Mouse (Mus musculus): ENCODE measurements at regions not wholly inside any gene's neighbourhood (a gene's known extent, or its start where the extent isn't known, plus 50 kb on each side); places are given as distances from the start of the nearest gene placed in this dataset.

- Histone ChIP-seq H3K4me2 (no peak overlapping the region), H3K9ac (no peak overlapping the region), H3K9me3 (replicated peaks) (no peaks in the 10 kb centered on the region), H3K27me3 (no peaks in the 10 kb centered on the region), H3K4me1 (replicated peaks) (no peaks in the 10 kb centered on the region), H3K4me3 (replicated peaks) (no peak overlapping the region), H3K36me3 (replicated peaks) (no peaks in the 10 kb centered on the region), H3K27ac (replicated peaks) (no peak overlapping the region)
- WGBS (ENCODE audit: insufficient replicate concordance): 35% methylated on average over 3 of the region's 3 CpGs
- ATAC-seq (ENCODE audit: insufficient read depth): no peak
Observed at GRCm38 (mm10) chr1:94221006-94221405, 168.7 kb upstream of the Pdcd1 start.

DNA sequence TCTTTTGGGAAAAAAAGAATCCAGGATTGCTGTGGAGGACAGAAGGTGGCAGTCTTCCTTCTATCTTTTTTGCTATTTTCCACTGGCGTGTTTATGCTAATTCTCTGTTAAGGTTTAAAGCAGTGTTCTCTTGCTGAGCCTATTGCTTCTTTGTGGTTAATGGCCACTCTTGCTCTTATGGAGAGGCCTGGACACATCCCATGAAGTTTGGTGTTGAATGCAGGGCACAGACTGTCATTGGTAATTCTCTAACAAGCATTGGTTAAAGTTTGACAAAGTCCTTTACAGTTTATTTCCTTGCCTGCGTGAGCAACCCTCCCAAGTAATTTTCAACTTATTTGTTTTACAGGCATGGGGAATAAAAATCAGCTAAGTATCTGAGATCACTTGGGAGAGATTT, 165.1 kb upstream of the Pdcd1 start:
- no peak for ATAC-seq (ENCODE audit: insufficient read depth)
- no peak overlapping the region for H3K9ac ChIP-seq
- no peak overlapping the region for H3K4me3 ChIP-seq (replicated peaks)
- no peaks in the 10 kb centered on the region for H3K4me1 ChIP-seq (replicated peaks)
- H3K27ac ChIP-seq (replicated peaks): no peak overlapping the region
- no peak overlapping the region for H3K4me2 ChIP-seq
- H3K27me3 ChIP-seq: no peaks in the 10 kb centered on the region
- H3K36me3 ChIP-seq (replicated peaks): no peaks in the 10 kb centered on the region
- WGBS (ENCODE audit: insufficient replicate concordance): 63% methylated on average over 2 of the region's 2 CpGs
- no peaks in the 10 kb centered on the region for H3K9me3 ChIP-seq (replicated peaks)

DNA sequence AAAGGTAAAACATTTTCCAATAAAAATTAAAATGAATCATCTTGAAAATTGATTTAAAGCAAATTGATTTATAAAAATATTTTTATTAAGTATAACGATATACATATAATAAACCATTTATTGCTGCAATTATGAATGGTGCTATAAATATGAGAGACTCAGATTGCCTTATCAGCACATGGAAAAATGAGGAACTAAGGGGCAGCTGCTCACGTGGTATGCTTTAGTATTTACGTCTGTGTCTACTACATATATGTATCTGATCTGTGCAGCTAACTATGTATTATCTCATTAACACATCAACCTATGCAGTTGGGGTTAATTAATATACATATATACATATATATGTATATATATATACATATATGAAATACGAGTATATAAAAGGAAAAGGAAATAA, 156.6 kb upstream of the Pdcd1 start:
- no peak overlapping the region for H3K9ac ChIP-seq
- H3K4me1 ChIP-seq (replicated peaks): no peaks in the 10 kb centered on the region
- ATAC-seq (ENCODE audit: insufficient read depth): no peak
- 41% methylated on average over 4 of the region's 4 CpGs for WGBS (ENCODE audit: insufficient replicate concordance)
- H3K27ac ChIP-seq (replicated peaks): no peak overlapping the region
- H3K4me2 ChIP-seq: no peak overlapping the region
- H3K27me3 ChIP-seq: no peaks in the 10 kb centered on the region
- H3K4me3 ChIP-seq (replicated peaks): no peak overlapping the region
- H3K36me3 ChIP-seq (replicated peaks): no peaks in the 10 kb centered on the region
- no peaks in the 10 kb centered on the region for H3K9me3 ChIP-seq (replicated peaks)

DNA sequence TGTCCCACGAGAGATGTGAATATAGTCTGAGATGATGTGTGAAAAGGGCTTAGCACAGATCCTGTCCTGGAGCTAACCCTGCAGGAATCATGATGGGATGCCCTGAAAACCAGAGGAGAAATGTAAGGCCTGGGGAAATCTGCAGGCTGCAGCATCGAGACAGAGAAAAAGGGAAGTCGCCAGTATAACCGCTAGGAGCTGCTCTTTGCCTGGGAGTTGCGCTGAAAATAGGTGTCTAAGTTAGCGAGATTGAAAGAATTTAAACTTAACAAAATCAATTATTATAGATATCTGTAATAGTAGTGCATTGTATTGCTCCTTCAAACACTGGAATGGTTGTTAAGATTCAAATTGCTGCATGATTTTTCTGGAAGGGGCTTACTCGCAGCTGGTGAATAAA, 155.5 kb upstream of the Pdcd1 start:
- H3K36me3 ChIP-seq (replicated peaks): no peaks in the 10 kb centered on the region

DNA sequence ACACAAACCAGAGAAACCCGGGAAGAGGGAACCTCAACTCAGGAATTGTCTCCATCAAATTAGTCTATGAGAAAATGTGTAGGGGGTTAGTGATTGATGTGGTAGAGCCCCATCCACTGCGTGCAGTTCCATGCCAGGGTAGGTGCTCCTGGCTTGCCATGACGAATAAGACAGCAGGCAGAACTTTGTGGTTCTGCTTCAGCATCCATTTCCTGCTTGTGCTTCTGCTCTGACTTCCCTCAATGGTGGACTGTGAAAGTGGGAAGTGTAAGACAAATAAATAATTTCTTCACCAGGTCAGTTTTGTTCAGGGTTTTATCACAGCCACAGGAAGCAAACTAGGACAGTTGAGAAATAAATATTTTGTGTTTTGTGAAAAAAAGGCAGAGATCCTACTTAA, 150.9 kb upstream of the Pdcd1 start:
- Histone ChIP-seq H3K36me3 (replicated peaks) (no peaks in the 10 kb centered on the region), H3K9ac (no peak overlapping the region), H3K4me1 (replicated peaks) (no peaks in the 10 kb centered on the region), H3K27ac (replicated peaks) (no peak overlapping the region), H3K27me3 (no peaks in the 10 kb centered on the region), H3K4me2 (no peak overlapping the region), H3K4me3 (replicated peaks) (no peak overlapping the region), H3K9me3 (replicated peaks) (no peaks in the 10 kb centered on the region)
- ATAC-seq (ENCODE audit: insufficient read depth): no peak
- 33% methylated on average over 3 of the region's 3 CpGs for WGBS (ENCODE audit: insufficient replicate concordance)

More for the DNA sequence above, 155.5 kb upstream of the Pdcd1 start:
- 64% methylated on average over 7 of the region's 7 CpGs for WGBS (ENCODE audit: insufficient replicate concordance)
- Histone ChIP-seq H3K9me3 (replicated peaks) (no peaks in the 10 kb centered on the region), H3K4me3 (replicated peaks) (no peak overlapping the region), H3K4me2 (no peak overlapping the region), H3K9ac (no peak overlapping the region), H3K27me3 (no peaks in the 10 kb centered on the region), H3K4me1 (replicated peaks) (no peaks in the 10 kb centered on the region), H3K27ac (replicated peaks) (no peak overlapping the region)
- ATAC-seq (ENCODE audit: insufficient read depth): no peak

DNA sequence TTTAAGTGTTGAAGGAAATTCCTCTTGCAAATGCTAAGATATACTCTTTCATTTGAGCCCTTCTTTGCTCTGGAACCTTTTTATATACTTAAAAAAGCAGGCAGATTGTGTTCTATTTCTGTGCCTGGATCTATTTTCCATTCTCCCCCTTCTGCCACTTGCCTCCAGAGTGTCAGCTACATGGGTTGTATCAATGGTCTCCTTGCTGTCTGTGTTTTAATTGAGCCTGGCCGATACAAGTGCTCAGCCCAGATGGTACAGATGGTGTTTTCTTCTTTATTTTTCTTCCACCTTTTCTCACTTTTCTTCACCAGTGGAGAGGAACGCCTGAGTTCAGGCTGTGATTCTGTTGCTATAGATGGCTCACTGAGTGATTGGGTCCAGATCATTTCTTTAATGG, 131.5 kb upstream of the Pdcd1 start:
- WGBS (ENCODE audit: insufficient replicate concordance): 57% methylated on average over 2 of the region's 2 CpGs
- no peak overlapping the region for H3K27ac ChIP-seq (replicated peaks)
- no peak overlapping the region for H3K9ac ChIP-seq
- H3K4me2 ChIP-seq: no peak overlapping the region
- H3K27me3 ChIP-seq: no peaks in the 10 kb centered on the region
- no peak overlapping the region for H3K4me3 ChIP-seq (replicated peaks)
- H3K36me3 ChIP-seq (replicated peaks): no peaks in the 10 kb centered on the region
- ATAC-seq (ENCODE audit: insufficient read depth): no peak
- H3K9me3 ChIP-seq (replicated peaks): no peaks in the 10 kb centered on the region
- H3K4me1 ChIP-seq (replicated peaks): no peaks in the 10 kb centered on the region

- Histone ChIP-seq H3K9me3 (replicated peaks) (no peaks in the 10 kb centered on the region), H3K9ac (no peak overlapping the region), H3K27ac (replicated peaks) (no peak overlapping the region), H3K4me2 (no peak overlapping the region), H3K4me3 (replicated peaks) (no peak overlapping the region), H3K4me1 (replicated peaks) (no peaks in the 10 kb centered on the region), H3K27me3 (no peaks in the 10 kb centered on the region), H3K36me3 (replicated peaks) (no peaks in the 10 kb centered on the region)
- WGBS (ENCODE audit: insufficient replicate concordance): 68% methylated on average over 4 of the region's 4 CpGs
- ATAC-seq (ENCODE audit: insufficient read depth): no peak
Observed at GRCm38 (mm10) chr1:94149958-94150357, 97.6 kb upstream of the Pdcd1 start.

GRCm38 (mm10) chr1:94147015-94147414, 94.7 kb upstream of the Pdcd1 start:
- ATAC-seq (ENCODE audit: insufficient read depth): no peak
- no peaks in the 10 kb centered on the region for H3K36me3 ChIP-seq (replicated peaks)
- no peak overlapping the region for H3K4me3 ChIP-seq (replicated peaks)
- H3K9me3 ChIP-seq (replicated peaks): no peaks in the 10 kb centered on the region
- no peak overlapping the region for H3K4me2 ChIP-seq
- no peak overlapping the region for H3K27ac ChIP-seq (replicated peaks)
- no peak overlapping the region for H3K9ac ChIP-seq
- WGBS (ENCODE audit: insufficient replicate concordance): 20% methylated on average over 4 of the region's 4 CpGs
- no peaks in the 10 kb centered on the region for H3K4me1 ChIP-seq (replicated peaks)
- no peaks in the 10 kb centered on the region for H3K27me3 ChIP-seq

- WGBS (ENCODE audit: insufficient replicate concordance): 53% methylated on average over 3 of the region's 3 CpGs
- Histone ChIP-seq H3K27me3 (no peaks in the 10 kb centered on the region), H3K27ac (replicated peaks) (no peak overlapping the region), H3K4me1 (replicated peaks) (no peaks in the 10 kb centered on the region), H3K9me3 (replicated peaks) (no peaks in the 10 kb centered on the region), H3K9ac (no peak overlapping the region), H3K4me2 (no peak overlapping the region), H3K36me3 (replicated peaks) (no peaks in the 10 kb centered on the region), H3K4me3 (replicated peaks) (no peak overlapping the region)
- no peak for ATAC-seq (ENCODE audit: insufficient read depth)
Observed at GRCm38 (mm10) chr1:94140518-94140917, 88.2 kb upstream of the Pdcd1 start.

DNA sequence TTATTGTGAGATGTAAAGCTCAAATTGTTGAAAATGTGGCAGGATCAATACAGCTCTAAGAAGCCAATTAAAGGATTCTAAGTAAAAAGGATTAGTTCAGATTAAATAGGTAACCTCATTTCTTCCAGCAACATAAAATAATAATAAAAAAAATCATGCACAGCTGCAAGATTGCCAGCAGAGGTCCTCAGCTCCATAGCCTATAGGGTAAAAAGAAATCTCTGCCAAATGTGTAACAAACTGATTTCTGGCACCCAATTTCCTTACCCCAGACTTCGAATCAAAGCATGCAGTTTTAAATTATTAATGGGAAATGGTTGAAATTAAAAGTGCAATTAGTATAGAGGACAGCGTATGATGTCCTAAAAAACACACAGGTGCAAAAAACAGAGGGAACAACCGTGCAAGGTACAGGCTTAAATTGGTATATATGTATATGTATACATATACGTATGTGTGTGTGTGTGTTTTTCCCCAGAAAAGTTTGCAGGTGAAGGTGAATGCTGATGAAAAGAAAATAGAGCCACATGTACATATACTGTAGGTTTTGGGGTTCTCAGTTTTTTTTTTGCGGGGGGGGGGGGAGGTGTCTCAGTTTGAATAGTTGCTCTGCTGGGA, 87.2 kb upstream of the Pdcd1 start:
- no peaks in the 10 kb centered on the region for H3K9me3 ChIP-seq (replicated peaks)
- no peak for ATAC-seq (ENCODE audit: insufficient read depth)
- H3K36me3 ChIP-seq (replicated peaks): no peaks in the 10 kb centered on the region
- H3K9ac ChIP-seq: no peak overlapping the region
- H3K4me3 ChIP-seq (replicated peaks): no peak overlapping the region
- H3K27me3 ChIP-seq: no peaks in the 10 kb centered on the region
- no peak overlapping the region for H3K4me2 ChIP-seq
- 52% methylated on average over 5 of the region's 5 CpGs for WGBS (ENCODE audit: insufficient replicate concordance)
- no peak overlapping the region for H3K27ac ChIP-seq (replicated peaks)
- H3K4me1 ChIP-seq (replicated peaks): no peaks in the 10 kb centered on the region

DNA sequence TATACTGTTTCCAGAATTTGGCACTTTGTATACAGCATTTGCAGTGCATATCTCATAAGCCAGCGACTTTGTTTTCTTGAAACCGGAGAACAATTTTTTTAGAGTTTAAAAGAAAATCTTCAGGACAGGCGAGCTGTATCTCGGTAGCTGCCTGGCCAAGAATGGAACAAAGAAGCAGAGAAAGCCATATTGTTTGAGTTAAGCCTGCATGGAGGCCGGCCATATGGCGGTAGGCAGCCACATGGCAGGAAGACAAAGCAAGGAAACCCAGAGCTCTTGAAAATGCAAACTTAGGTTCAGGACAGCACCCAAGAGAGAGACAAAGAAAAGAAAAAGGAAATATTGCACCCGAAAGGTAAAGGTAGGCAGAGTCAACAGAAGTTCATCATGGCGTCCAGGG, 84.4 kb upstream of the Pdcd1 start:
- Histone ChIP-seq H3K27ac (replicated peaks) (no peak overlapping the region), H3K36me3 (replicated peaks) (no peaks in the 10 kb centered on the region), H3K9ac (no peak overlapping the region), H3K4me3 (replicated peaks) (no peak overlapping the region), H3K4me2 (no peak overlapping the region), H3K27me3 (no peaks in the 10 kb centered on the region), H3K4me1 (replicated peaks) (no peaks in the 10 kb centered on the region), H3K9me3 (replicated peaks) (no peaks in the 10 kb centered on the region)
- WGBS (ENCODE audit: insufficient replicate concordance): 63% methylated on average over 8 of the region's 8 CpGs
- ATAC-seq (ENCODE audit: insufficient read depth): no peak

All from liver, embryonic 15.5 days (tissue).